Mouse (Mus musculus) MEL (cell line): ENCODE measurements around the gene Lair1. TPM values are rescaled to one million over a fixed set of nuclear protein-coding genes. Genes with fewer than 3 reads are reported as not detected.
"Not testable (repeated sequence)": the region's sequence is repeated elsewhere in the genome, so short reads cannot be mapped to it uniquely, and the experiment has no call there.

Experiments
- DNase-seq: peaks from one replicate; pipeline ENCODE4 v3.0.0; 2011; ENCODE audit warnings: low read depth, low spot score
- H3K27ac ChIP-seq: 2 replicates; pipeline ENCODE4 v1.5.1; 2012; ENCODE audit warnings: low read depth, mild to moderate bottlenecking, control low read depth, low read length, moderate library complexity; ENCODE audit not compliant: control insufficient read depth
- H3K27me3 ChIP-seq, 2 experiments: fragments of 150-350 bp in 1 of 2; sonication (generic) in 1 of 2; 2 replicates each; pipeline ENCODE4 v1.6.1; 2012; ENCODE audit warnings: low read length in 2 of 2, mild to moderate bottlenecking in 2 of 2, improper control_type of control experiment in 1 of 2, moderate library complexity in 1 of 2; ENCODE audit not compliant: insufficient read depth in 2 of 2, control insufficient read depth in 1 of 2
- H3K36me3 ChIP-seq, 2 experiments: 2 replicates each; pipeline ENCODE4 v1.6.1; 2012 to 2014; ENCODE audit warnings: low read length in 2 of 2, improper control_type of control experiment in 1 of 2, inconsistent platforms in 1 of 2, mild to moderate bottlenecking in 1 of 2; ENCODE audit not compliant: insufficient read depth in 2 of 2, control insufficient read depth in 1 of 2
- H3K4me1 ChIP-seq, 2 experiments: fragments of 150-350 bp in 1 of 2; sonication (generic) in 1 of 2; 2 replicates each; pipeline ENCODE4 v1.6.1; 2012; ENCODE audit warnings: low read length in 2 of 2, improper control_type of control experiment in 1 of 2, mild to moderate bottlenecking in 1 of 2; ENCODE audit not compliant: insufficient read depth in 2 of 2, control insufficient read depth in 1 of 2
- H3K4me3 ChIP-seq, 2 experiments: fragments of 150-350 bp in 1 of 2; sonication (generic) in 1 of 2; 2 replicates each; pipeline ENCODE4 v1.5.1; 2012; ENCODE audit warnings: low read depth in 2 of 2, low read length in 2 of 2, mild to moderate bottlenecking in 2 of 2, moderate library complexity in 2 of 2, control low read depth in 1 of 2, improper control_type of control experiment in 1 of 2; ENCODE audit not compliant: control insufficient read depth in 1 of 2, insufficient read depth in 1 of 2
- H3K79me2 ChIP-seq: 2 replicates; pipeline ENCODE4 v1.6.1; 2012; ENCODE audit warnings: mild to moderate bottlenecking, low read length, moderate library complexity; ENCODE audit not compliant: control insufficient read depth, poor library complexity, insufficient read depth
- H3K9ac ChIP-seq: 2 replicates; pipeline ENCODE4 v1.6.1; 2012; ENCODE audit warnings: low read depth, mild to moderate bottlenecking, control low read depth, low read length, moderate library complexity; ENCODE audit not compliant: control insufficient read depth, poor library complexity, severe bottlenecking
- H3K9me3 ChIP-seq: fragments of 150-350 bp; sonication (generic); replicated peaks from 2 replicates; pipeline ENCODE4 v1.6.1; 2012; ENCODE audit warnings: mild to moderate bottlenecking, low read length, improper control_type of control experiment, moderate library complexity; ENCODE audit not compliant: insufficient read depth
- BHLHE40 ChIP-seq: IDR thresholded peaks from 2 replicates; pipeline ENCODE4 v1.6.1; 2012; ENCODE audit warnings: low read depth, mild to moderate bottlenecking, inconsistent platforms, low read length, improper control_type of control experiment, borderline replicate concordance
- CHD2 ChIP-seq: IDR thresholded peaks from 2 replicates; pipeline ENCODE4 v1.6.1; 2011; ENCODE audit warnings: low read length, improper control_type of control experiment
- CTCF ChIP-seq, 3 experiments: IDR thresholded peaks in 2 of 3; conservative IDR thresholded peaks in 1 of 3; 2 replicates each; pipeline ENCODE4 v1.5.1; 2011 to 2012; ENCODE audit warnings: low read length in 3 of 3, low read depth in 2 of 3, mild to moderate bottlenecking in 2 of 3, improper control_type of control experiment in 1 of 3, inconsistent platforms in 1 of 3, mixed read lengths in 1 of 3, moderate library complexity in 1 of 3; ENCODE audit not compliant: control insufficient read depth in 1 of 3, insufficient read depth in 1 of 3, poor library complexity in 1 of 3, severe bottlenecking in 1 of 3
- ELF1 ChIP-seq: IDR thresholded peaks from 2 replicates; pipeline ENCODE4 v1.6.1; 2014; ENCODE audit warnings: low read depth, mild to moderate bottlenecking, inconsistent platforms, low read length, improper control_type of control experiment, moderate library complexity
- EP300 ChIP-seq, 2 experiments: IDR thresholded peaks; 2 replicates each; pipeline ENCODE4 v1.6.1; 2011; ENCODE audit warnings: improper control_type of control experiment in 2 of 2, low read length in 2 of 2, low read depth in 1 of 2, mild to moderate bottlenecking in 1 of 2
- GABPA ChIP-seq: IDR thresholded peaks from 2 replicates; pipeline ENCODE4 v1.6.1; 2012; ENCODE audit warnings: low read depth, mild to moderate bottlenecking, inconsistent platforms, low read length, improper control_type of control experiment, moderate library complexity
- HCFC1 ChIP-seq: IDR thresholded peaks from 2 replicates; pipeline ENCODE4 v1.6.1; 2012; ENCODE audit warnings: low read depth, mild to moderate bottlenecking, inconsistent platforms, low read length, improper control_type of control experiment, moderate library complexity
- KAT2A ChIP-seq: conservative IDR thresholded peaks from 2 replicates; pipeline ENCODE4 v1.6.1; 2012; ENCODE audit warnings: low read depth, low read length, improper control_type of control experiment, inconsistent platforms
- MAX ChIP-seq: IDR thresholded peaks from 2 replicates; pipeline ENCODE4 v1.6.1; 2011; ENCODE audit warnings: low read length, improper control_type of control experiment
- MYB ChIP-seq: IDR thresholded peaks from 2 replicates; pipeline ENCODE4 v1.6.1; 2011; ENCODE audit warnings: mild to moderate bottlenecking, low read depth, low read length, improper control_type of control experiment
- NELFE ChIP-seq: IDR thresholded peaks from 2 replicates; pipeline ENCODE4 v1.6.1; 2011; ENCODE audit warnings: low read depth, low read length, improper control_type of control experiment
- POLR2A ChIP-seq, 2 experiments: IDR thresholded peaks; 2 replicates each; pipeline ENCODE4 v1.6.1; 2011 to 2012; ENCODE audit warnings: low read length in 2 of 2, mild to moderate bottlenecking in 2 of 2, control low read depth in 1 of 2, improper control_type of control experiment in 1 of 2, low read depth in 1 of 2, moderate library complexity in 1 of 2; ENCODE audit not compliant: control insufficient read depth in 1 of 2, insufficient read depth in 1 of 2, poor library complexity in 1 of 2
- RAD21 ChIP-seq: IDR thresholded peaks from 2 replicates; pipeline ENCODE4 v1.6.1; 2011; ENCODE audit warnings: mild to moderate bottlenecking, low read depth, low read length, improper control_type of control experiment
- SIN3A ChIP-seq: IDR thresholded peaks from 2 replicates; pipeline ENCODE4 v1.6.1; 2012; ENCODE audit warnings: low read length, improper control_type of control experiment, inconsistent platforms
- TBP ChIP-seq: IDR thresholded peaks from 2 replicates; pipeline ENCODE4 v1.8.0; 2011; ENCODE audit warnings: low read depth, low read length, improper control_type of control experiment
- USF2 ChIP-seq, 2 experiments: IDR thresholded peaks; 2 replicates each; pipeline ENCODE4 v1.6.1; 2011 to 2012; ENCODE audit warnings: improper control_type of control experiment in 2 of 2, low read length in 2 of 2, borderline replicate concordance in 1 of 2, inconsistent platforms in 1 of 2, low read depth in 1 of 2, mild to moderate bottlenecking in 1 of 2; ENCODE audit not compliant: insufficient read depth in 1 of 2
- ZC3H11A ChIP-seq: IDR thresholded peaks from 2 replicates; pipeline ENCODE4 v1.6.1; 2012; ENCODE audit warnings: low read depth, mild to moderate bottlenecking, inconsistent platforms, low read length, improper control_type of control experiment
- ZKSCAN1 ChIP-seq: IDR thresholded peaks from 2 replicates; pipeline ENCODE4 v1.6.1; 2012; ENCODE audit warnings: low read depth, mild to moderate bottlenecking, inconsistent platforms, low read length, improper control_type of control experiment, moderate library complexity
- polyA plus RNA-seq, 2 experiments: library from polyadenylated mRNA; stranded (reverse) in 1 of 2; unstranded in 1 of 2; fragments of >175 nt in 1 of 2; fragments of >200 nt in 1 of 2; gene quantifications; 2 replicates each; pipeline versions ENCODE4 v1.2.1 to v1.2.4; 2012; ENCODE audit warnings: low replicate concordance in 2 of 2, low read depth in 1 of 2; ENCODE audit not compliant: insufficient read length in 2 of 2, insufficient read depth in 1 of 2, missing spikeins in 1 of 2
- total RNA-seq: library from RNA; depleted of rRNA; stranded (reverse); fragments of 300-350 nt; gene quantifications from 2 replicates; pipeline ENCODE4 v1.2.3, GENCODE M21; 2012

Gene Lair1
- total and polyA plus RNA-seq, 3 experiments = 0.15 to 0.31 TPM; not detected in 1

- Histone ChIP-seq H3K4me3 (no peak overlapping the region), H3K79me2 (no peaks in the 10 kb centered on the region), H3K9me3 (no peaks in the 10 kb centered on the region), H3K27me3 (no peaks in the 10 kb centered on the region), H3K27ac (no peak overlapping the region), H3K9ac (no peak overlapping the region), H3K4me1 (peaks cover 11 to 23% of the 10 kb centered on the region in 2 experiments), H3K36me3 (peaks cover 0 to 18% of the 10 kb centered on the region in 2 experiments; a peak in 2 of 4 replicates)
- TF ChIP-seq TBP (0 out of 2 replicates have a peak, but pooled peaks have one; percentile 21), CHD2 (no peak), ZKSCAN1 (no peak), EP300 (IDR thresholded peaks at IDR 0.05; ENCODE audit: low read depth in 1 of 2, low read length in 2 of 2) (peak in 1 of 2 experiments; percentile 49; a peak in 1 of 4 replicates), BHLHE40 (no peak), SIN3A (no peak), GABPA (no peak), USF2 (IDR thresholded peaks at IDR 0.05; ENCODE audit: borderline replicate concordance in 1 of 2, insufficient read depth in 1 of 2, low read depth in 1 of 2, low read length in 2 of 2) (no peak), NELFE (no peak), MAX (no peak)
- DNase-seq = peak; percentile 61
These were observed 8.1 kb upstream of the Lair1 start for GRCm38 (mm10) chr7:4071066-4071465.

GRCm38 (mm10) chr7:4063714-4064425, 866 bp upstream of the Lair1 start:
- peaks cover 0 to 3% of the 10 kb centered on the region in 2 experiments; a peak in 2 of 4 replicates for H3K4me1 ChIP-seq
- no peaks in the 10 kb centered on the region for H3K27me3 ChIP-seq
- TF ChIP-seq HCFC1 (no peak), SIN3A (no peak), RAD21 (no peak), CTCF (IDR thresholded peaks at IDR 0.05 in 2 of 3, conservative IDR thresholded peaks at IDR 0.05 in 1 of 3; ENCODE audit: control insufficient read depth in 1 of 3, insufficient read depth in 1 of 3, low read depth in 2 of 3, low read length in 3 of 3, poor library complexity in 1 of 3, severe bottlenecking in 1 of 3) (no peak), EP300 (IDR thresholded peaks at IDR 0.05; ENCODE audit: low read depth in 1 of 2, low read length in 2 of 2) (no peak), KAT2A (no peak), POLR2A (IDR thresholded peaks at IDR 0.05; ENCODE audit: control insufficient read depth in 1 of 2, insufficient read depth in 1 of 2, low read depth in 1 of 2, low read length in 2 of 2, poor library complexity in 1 of 2) (no peak), ZC3H11A (no peak), MYB (no peak), ELF1 (no peak)
- no peaks in the 10 kb centered on the region for H3K9me3 ChIP-seq
- H3K79me2 ChIP-seq = no peaks in the 10 kb centered on the region
- H3K36me3 ChIP-seq = peaks cover 0 to 2% of the 10 kb centered on the region in 2 experiments; a peak in 2 of 4 replicates
- no peak overlapping the region for H3K4me3 ChIP-seq
- H3K27ac ChIP-seq = no peak overlapping the region
- no peak for DNase-seq
- no peak overlapping the region for H3K9ac ChIP-seq

- not testable (repeated sequence) for H3K27ac ChIP-seq, H3K9me3 ChIP-seq, H3K27me3 ChIP-seq, DNase-seq, H3K36me3 ChIP-seq, H3K4me1 ChIP-seq, H3K79me2 ChIP-seq, H3K4me3 ChIP-seq, H3K9ac ChIP-seq
These were observed 2.3 kb downstream of the Lair1 start for GRCm38 (mm10) chr7:4060602-4061188.
